Mouse (Mus musculus): Measurements from ENCODE around the gene Spaca3. TPM values are rescaled to one million over a fixed set of nuclear protein-coding genes. Genes with fewer than 3 reads are reported as not detected.

Gene Spaca3
- polyA plus RNA-seq, 1 experiment from 2014 or later, result not detected

GRCm38 (mm10) chr11:80872509-80873474 is 14.6 kb downstream of the Spaca3 start:
- Histone ChIP-seq H3K4me2 (replicated peaks) (no peak overlapping the region), H3K9me3 (no peaks in the 10 kb centered on the region), H3K4me1 (replicated peaks) (no peaks in the 10 kb centered on the region), H3K36me3 (no peaks in the 10 kb centered on the region), H3K9ac (replicated peaks) (no peak overlapping the region), H3K27ac (no peak overlapping the region), H3K4me3 (replicated peaks) (no peak overlapping the region), H3K27me3 (no peaks in the 10 kb centered on the region)
- WGBS, result 72% methylated on average over 17 of the region's 17 CpGs
- no peak for ATAC-seq

GRCm38 (mm10) chr11:80877131-80877651 is 19.0 kb downstream of the Spaca3 start:
- ATAC-seq, result no peak
- Histone ChIP-seq H3K36me3 (no peaks in the 10 kb centered on the region), H3K4me2 (replicated peaks) (no peak overlapping the region), H3K27ac (no peak overlapping the region), H3K4me3 (replicated peaks) (no peak overlapping the region), H3K9me3 (no peaks in the 10 kb centered on the region), H3K9ac (replicated peaks) (no peak overlapping the region), H3K4me1 (replicated peaks) (no peaks in the 10 kb centered on the region), H3K27me3 (no peaks in the 10 kb centered on the region)
- 71% methylated on average over 11 of the region's 11 CpGs for WGBS

GRCm38 (mm10) chr11:80878026-80878425 is 19.9 kb downstream of the Spaca3 start:
- no peak overlapping the region for H3K27ac ChIP-seq
- WGBS, result 97% methylated on average over 2 of the region's 2 CpGs
- no peaks in the 10 kb centered on the region for H3K4me1 ChIP-seq (replicated peaks)
- H3K9ac ChIP-seq (replicated peaks), result no peak overlapping the region
- no peaks in the 10 kb centered on the region for H3K36me3 ChIP-seq
- no peaks in the 10 kb centered on the region for H3K9me3 ChIP-seq
- no peaks in the 10 kb centered on the region for H3K27me3 ChIP-seq
- H3K4me3 ChIP-seq (replicated peaks), result no peak overlapping the region
- no peak overlapping the region for H3K4me2 ChIP-seq (replicated peaks)
- no peak for ATAC-seq

GRCm38 (mm10) chr11:80882229-80882810 is 24.2 kb downstream of the Spaca3 start:
- no peak overlapping the region for H3K27ac ChIP-seq
- no peaks in the 10 kb centered on the region for H3K9me3 ChIP-seq
- H3K4me1 ChIP-seq (replicated peaks), result no peaks in the 10 kb centered on the region
- 86% methylated on average over 7 of the region's 7 CpGs for WGBS
- no peak overlapping the region for H3K4me2 ChIP-seq (replicated peaks)
- no peaks in the 10 kb centered on the region for H3K27me3 ChIP-seq
- H3K4me3 ChIP-seq (replicated peaks), result no peak overlapping the region
- no peak for ATAC-seq
- H3K9ac ChIP-seq (replicated peaks), result no peak overlapping the region
- H3K36me3 ChIP-seq, result no peaks in the 10 kb centered on the region

GRCm38 (mm10) chr11:80884521-80885231 is 26.5 kb downstream of the Spaca3 start:
- no peak for ATAC-seq
- 87% methylated on average over 6 of the region's 6 CpGs for WGBS
- no peaks in the 10 kb centered on the region for H3K9me3 ChIP-seq
- no peaks in the 10 kb centered on the region for H3K36me3 ChIP-seq
- peaks cover 3% of the 10 kb centered on the region; the same call in 1 of the 2 replicates for H3K4me1 ChIP-seq (replicated peaks)
- H3K27me3 ChIP-seq, result peaks cover 8% of the 10 kb centered on the region; the same call in 1 of the 2 replicates
- no peak overlapping the region for H3K4me2 ChIP-seq (replicated peaks)
- H3K9ac ChIP-seq (replicated peaks), result no peak overlapping the region
- H3K27ac ChIP-seq, result no peak overlapping the region
- H3K4me3 ChIP-seq (replicated peaks), result no peak overlapping the region

- peaks cover 10% of the 10 kb centered on the region; the same call in 1 of the 2 replicates for H3K4me1 ChIP-seq (replicated peaks)
- peaks cover 13% of the 10 kb centered on the region; the same call in 1 of the 2 replicates for H3K27me3 ChIP-seq
- H3K4me3 ChIP-seq (replicated peaks), result no peak overlapping the region
- H3K36me3 ChIP-seq, result no peaks in the 10 kb centered on the region
- no peak overlapping the region for H3K9ac ChIP-seq (replicated peaks)
- no peak overlapping the region for H3K27ac ChIP-seq
- WGBS, result 89% methylated on average over 7 of the region's 7 CpGs
- no peak for ATAC-seq
- no peak overlapping the region for H3K4me2 ChIP-seq (replicated peaks)
- no peaks in the 10 kb centered on the region for H3K9me3 ChIP-seq
Observed at GRCm38 (mm10) chr11:80886365-80886764, 28.2 kb downstream of the Spaca3 start.

GRCm38 (mm10) chr11:80887021-80887420 is 28.9 kb downstream of the Spaca3 start:
- H3K9me3 ChIP-seq, result no peaks in the 10 kb centered on the region
- peaks cover 19% of the 10 kb centered on the region; the same call in 1 of the 2 replicates for H3K27me3 ChIP-seq
- no peak overlapping the region for H3K27ac ChIP-seq
- peaks cover 10% of the 10 kb centered on the region; the same call in 1 of the 2 replicates for H3K4me1 ChIP-seq (replicated peaks)
- ATAC-seq, result no peak
- H3K36me3 ChIP-seq, result no peaks in the 10 kb centered on the region
- H3K4me2 ChIP-seq (replicated peaks), result no peak overlapping the region
- no peak overlapping the region for H3K4me3 ChIP-seq (replicated peaks)
- no peak overlapping the region for H3K9ac ChIP-seq (replicated peaks)
- WGBS, result 74% methylated on average over 3 of the region's 3 CpGs

GRCm38 (mm10) chr11:80889336-80890063 is 31.3 kb downstream of the Spaca3 start:
- H3K9ac ChIP-seq (replicated peaks), result no peak overlapping the region
- peaks cover 19% of the 10 kb centered on the region; the same call in 1 of the 2 replicates for H3K27me3 ChIP-seq
- no peak for ATAC-seq
- no peak overlapping the region for H3K27ac ChIP-seq
- H3K4me1 ChIP-seq (replicated peaks), result peaks cover 10% of the 10 kb centered on the region; the same call in 1 of the 2 replicates
- no peak overlapping the region for H3K4me2 ChIP-seq (replicated peaks)
- 8% methylated on average over 7 of the region's 7 CpGs for WGBS
- H3K4me3 ChIP-seq (replicated peaks), result no peak overlapping the region
- no peaks in the 10 kb centered on the region for H3K36me3 ChIP-seq
- H3K9me3 ChIP-seq, result no peaks in the 10 kb centered on the region

GRCm38 (mm10) chr11:80895853-80896252 is 37.7 kb downstream of the Spaca3 start:
- no peak for ATAC-seq
- Histone ChIP-seq H3K4me1 (replicated peaks) (peaks cover 3% of the 10 kb centered on the region; the same call in 1 of the 2 replicates), H3K36me3 (no peaks in the 10 kb centered on the region), H3K9me3 (no peaks in the 10 kb centered on the region), H3K27ac (no peak overlapping the region), H3K4me3 (replicated peaks) (no peak overlapping the region), H3K9ac (replicated peaks) (no peak overlapping the region), H3K4me2 (replicated peaks) (no peak overlapping the region), H3K27me3 (0 out of 2 replicates have a peak, but pooled peaks cover 7% of the 10 kb centered on the region)
- WGBS, result 91% methylated on average over 3 of the region's 3 CpGs

- Histone ChIP-seq H3K4me2 (replicated peaks) (no peak overlapping the region), H3K4me3 (replicated peaks) (no peak overlapping the region), H3K9me3 (no peaks in the 10 kb centered on the region), H3K4me1 (replicated peaks) (peaks cover 6% of the 10 kb centered on the region; the same call in 1 of the 2 replicates), H3K27me3 (no peaks in the 10 kb centered on the region), H3K36me3 (no peaks in the 10 kb centered on the region), H3K27ac (no peak overlapping the region), H3K9ac (replicated peaks) (no peak overlapping the region)
- 86% methylated on average over 4 of the region's 4 CpGs for WGBS
- ATAC-seq, result no peak
Observed at GRCm38 (mm10) chr11:80900555-80900954, 42.4 kb downstream of the Spaca3 start.

GRCm38 (mm10) chr11:80902664-80903063 is 44.5 kb downstream of the Spaca3 start:
- 73% methylated on average over 7 of the region's 7 CpGs for WGBS
- no peak for ATAC-seq
- H3K27ac ChIP-seq, result no peak overlapping the region
- peaks cover 6% of the 10 kb centered on the region; the same call in 1 of the 2 replicates for H3K4me1 ChIP-seq (replicated peaks)
- H3K27me3 ChIP-seq, result no peaks in the 10 kb centered on the region
- H3K36me3 ChIP-seq, result no peaks in the 10 kb centered on the region
- H3K9ac ChIP-seq (replicated peaks), result no peak overlapping the region
- no peak overlapping the region for H3K4me2 ChIP-seq (replicated peaks)
- no peak overlapping the region for H3K4me3 ChIP-seq (replicated peaks)
- H3K9me3 ChIP-seq, result no peaks in the 10 kb centered on the region

Measured in midbrain, embryonic 13.5 days (tissue).